Mouse (Mus musculus): ENCODE measurements around the gene Degs1. TPM values are rescaled to one million over a fixed set of nuclear protein-coding genes. Genes with fewer than 3 reads are reported as not detected.
A peak's percentile ranks its signal among the peaks of the same experiment; 100 is the strongest.

Degs1 gene
- polyA plus RNA-seq, 1 experiment from 2014 or later, result 163 TPM

- ATAC-seq (replicated peaks; ENCODE audit: insufficient number of reproducible peaks, insufficient read depth, low FRiP score, low read depth), result no peak
Observed at GRCm38 (mm10) chr1:182253756-182254534, 28.7 kb downstream of the Degs1 start.

GRCm38 (mm10) chr1:182252534-182253171 is 30.0 kb downstream of the Degs1 start:
- WGBS, result 86% methylated on average over 10 of the region's 10 CpGs
- H3K9me3 ChIP-seq (replicated peaks), result no peaks in the 10 kb centered on the region
- H3K36me3 ChIP-seq, result no peaks in the 10 kb centered on the region
- no peak for ATAC-seq (replicated peaks; ENCODE audit: insufficient number of reproducible peaks, insufficient read depth, low FRiP score, low read depth)
- H3K4me1 ChIP-seq (replicated peaks), result no peaks in the 10 kb centered on the region
- no peak overlapping the region for H3K4me3 ChIP-seq
- H3K9ac ChIP-seq, result no peak overlapping the region
- H3K27me3 ChIP-seq, result no peaks in the 10 kb centered on the region
- no peak overlapping the region for H3K27ac ChIP-seq
- H3K4me2 ChIP-seq, result no peak overlapping the region

More at GRCm38 (mm10) chr1:182253756-182254534, 28.7 kb downstream of the Degs1 start:
- Histone ChIP-seq H3K36me3 (no peaks in the 10 kb centered on the region), H3K4me1 (replicated peaks) (no peaks in the 10 kb centered on the region), H3K9me3 (replicated peaks) (no peaks in the 10 kb centered on the region), H3K9ac (no peak overlapping the region), H3K27ac (no peak overlapping the region), H3K27me3 (no peaks in the 10 kb centered on the region), H3K4me2 (no peak overlapping the region), H3K4me3 (no peak overlapping the region)
- WGBS, result 84% methylated on average over 12 of the region's 12 CpGs

- Histone ChIP-seq H3K27me3 (no peaks in the 10 kb centered on the region), H3K27ac (no peak overlapping the region), H3K4me1 (replicated peaks) (no peaks in the 10 kb centered on the region), H3K9ac (no peak overlapping the region), H3K4me2 (no peak overlapping the region), H3K36me3 (no peaks in the 10 kb centered on the region), H3K9me3 (replicated peaks) (no peaks in the 10 kb centered on the region), H3K4me3 (no peak overlapping the region)
- no peak for ATAC-seq (replicated peaks; ENCODE audit: insufficient number of reproducible peaks, insufficient read depth, low FRiP score, low read depth)
- WGBS, result 49% methylated on average over 4 of the region's 4 CpGs
Observed at GRCm38 (mm10) chr1:182250734-182251133, 31.9 kb downstream of the Degs1 start.

GRCm38 (mm10) chr1:182249298-182249697 is 33.3 kb downstream of the Degs1 start:
- Histone ChIP-seq H3K4me1 (replicated peaks) (no peaks in the 10 kb centered on the region), H3K4me2 (no peak overlapping the region), H3K4me3 (no peak overlapping the region), H3K36me3 (no peaks in the 10 kb centered on the region), H3K9ac (no peak overlapping the region), H3K27ac (no peak overlapping the region), H3K9me3 (replicated peaks) (no peaks in the 10 kb centered on the region), H3K27me3 (no peaks in the 10 kb centered on the region)
- no peak for ATAC-seq (replicated peaks; ENCODE audit: insufficient number of reproducible peaks, insufficient read depth, low FRiP score, low read depth)
- 42% methylated on average over 8 of the region's 8 CpGs for WGBS

GRCm38 (mm10) chr1:182245003-182245402 is 37.6 kb downstream of the Degs1 start:
- Histone ChIP-seq H3K27me3 (no peaks in the 10 kb centered on the region), H3K9ac (no peak overlapping the region), H3K4me2 (no peak overlapping the region), H3K9me3 (replicated peaks) (no peaks in the 10 kb centered on the region), H3K36me3 (no peaks in the 10 kb centered on the region), H3K4me3 (no peak overlapping the region), H3K4me1 (replicated peaks) (no peaks in the 10 kb centered on the region), H3K27ac (no peak overlapping the region)
- 92% methylated on average over 5 of the region's 5 CpGs for WGBS
- no peak for ATAC-seq (replicated peaks; ENCODE audit: insufficient number of reproducible peaks, insufficient read depth, low FRiP score, low read depth)

GRCm38 (mm10) chr1:182238056-182238703 is 44.4 kb downstream of the Degs1 start:
- Histone ChIP-seq H3K36me3 (no peaks in the 10 kb centered on the region), H3K4me2 (no peak overlapping the region), H3K9ac (no peak overlapping the region), H3K27me3 (no peaks in the 10 kb centered on the region), H3K27ac (0 out of 2 replicates have a peak overlapping the region, but pooled peaks have one; percentile 4), H3K4me1 (replicated peaks) (no peaks in the 10 kb centered on the region), H3K9me3 (replicated peaks) (0 out of 2 replicates have a peak, but pooled peaks cover 5% of the 10 kb centered on the region), H3K4me3 (no peak overlapping the region)
- 18% methylated on average over 7 of the region's 7 CpGs for WGBS
- no peak for ATAC-seq (replicated peaks; ENCODE audit: insufficient number of reproducible peaks, insufficient read depth, low FRiP score, low read depth)

GRCm38 (mm10) chr1:182237386-182237785 is 45.2 kb downstream of the Degs1 start:
- ATAC-seq (replicated peaks; ENCODE audit: insufficient number of reproducible peaks, insufficient read depth, low FRiP score, low read depth), result no peak
- no peaks in the 10 kb centered on the region for H3K36me3 ChIP-seq
- H3K9ac ChIP-seq, result no peak overlapping the region
- 0 out of 2 replicates have a peak, but pooled peaks cover 5% of the 10 kb centered on the region for H3K9me3 ChIP-seq (replicated peaks)
- 50% methylated on average over 1 of the region's 1 CpGs for WGBS
- no peak overlapping the region for H3K27ac ChIP-seq
- no peak overlapping the region for H3K4me3 ChIP-seq
- no peaks in the 10 kb centered on the region for H3K27me3 ChIP-seq
- H3K4me2 ChIP-seq, result no peak overlapping the region
- H3K4me1 ChIP-seq (replicated peaks), result no peaks in the 10 kb centered on the region

GRCm38 (mm10) chr1:182235174-182235573 is 47.4 kb downstream of the Degs1 start:
- H3K9ac ChIP-seq, result no peak overlapping the region
- no peaks in the 10 kb centered on the region for H3K27me3 ChIP-seq
- H3K4me3 ChIP-seq, result no peak overlapping the region
- H3K9me3 ChIP-seq (replicated peaks), result peaks cover 5% of the 10 kb centered on the region; the same call in 1 of the 2 replicates
- no peaks in the 10 kb centered on the region for H3K4me1 ChIP-seq (replicated peaks)
- WGBS, result 73% methylated on average over 4 of the region's 4 CpGs
- no peaks in the 10 kb centered on the region for H3K36me3 ChIP-seq
- ATAC-seq (replicated peaks; ENCODE audit: insufficient number of reproducible peaks, insufficient read depth, low FRiP score, low read depth), result no peak
- H3K4me2 ChIP-seq, result no peak overlapping the region
- H3K27ac ChIP-seq, result no peak overlapping the region

- no peaks in the 10 kb centered on the region for H3K36me3 ChIP-seq
- no peak for ATAC-seq (replicated peaks; ENCODE audit: insufficient number of reproducible peaks, insufficient read depth, low FRiP score, low read depth)
- H3K4me3 ChIP-seq, result no peak overlapping the region
- H3K4me2 ChIP-seq, result no peak overlapping the region
- no peaks in the 10 kb centered on the region for H3K27me3 ChIP-seq
- H3K9ac ChIP-seq, result no peak overlapping the region
- H3K4me1 ChIP-seq (replicated peaks), result no peaks in the 10 kb centered on the region
- 83% methylated on average over 4 of the region's 4 CpGs for WGBS
- no peaks in the 10 kb centered on the region; the same call in 1 of the 2 replicates for H3K9me3 ChIP-seq (replicated peaks)
- no peak overlapping the region for H3K27ac ChIP-seq
Observed at GRCm38 (mm10) chr1:182229381-182229780, 53.2 kb downstream of the Degs1 start.

GRCm38 (mm10) chr1:182227141-182227963 is 55.3 kb downstream of the Degs1 start:
- H3K4me2 ChIP-seq, result no peak overlapping the region
- H3K27ac ChIP-seq, result peak overlapping the region; percentile 29
- WGBS, result 48% methylated on average over 12 of the region's 12 CpGs

GRCm38 (mm10) chr1:182226261-182226660 is 56.3 kb downstream of the Degs1 start:
- H3K27me3 ChIP-seq, result no peaks in the 10 kb centered on the region
- no peak for ATAC-seq (replicated peaks; ENCODE audit: insufficient number of reproducible peaks, insufficient read depth, low FRiP score, low read depth)
- no peaks in the 10 kb centered on the region for H3K4me1 ChIP-seq (replicated peaks)
- WGBS, result 84% methylated on average over 9 of the region's 9 CpGs
- no peaks in the 10 kb centered on the region; the same call in 1 of the 2 replicates for H3K9me3 ChIP-seq (replicated peaks)
- no peak overlapping the region for H3K9ac ChIP-seq
- H3K4me3 ChIP-seq, result no peak overlapping the region
- H3K36me3 ChIP-seq, result no peaks in the 10 kb centered on the region
- H3K27ac ChIP-seq, result no peak overlapping the region
- H3K4me2 ChIP-seq, result no peak overlapping the region

More at GRCm38 (mm10) chr1:182227141-182227963, 55.3 kb downstream of the Degs1 start:
- Histone ChIP-seq H3K4me1 (replicated peaks) (no peaks in the 10 kb centered on the region), H3K9me3 (replicated peaks) (no peaks in the 10 kb centered on the region; the same call in 1 of the 2 replicates), H3K9ac (no peak overlapping the region), H3K27me3 (no peaks in the 10 kb centered on the region), H3K4me3 (no peak overlapping the region), H3K36me3 (no peaks in the 10 kb centered on the region)
- 0 out of 2 replicates have a peak, but pooled peaks have one; percentile 14 for ATAC-seq (replicated peaks; ENCODE audit: insufficient number of reproducible peaks, insufficient read depth, low FRiP score, low read depth)

All from heart, embryonic 15.5 days (tissue).